Mouse (Mus musculus) midbrain, embryonic 13.5 days (tissue): ENCODE data around the gene Pemt. TPM values are rescaled to one million over a fixed set of nuclear protein-coding genes. Genes with fewer than 3 reads are reported as not detected.
A peak's percentile ranks its signal among the peaks of the same experiment; 100 is the strongest.

Source experiments
- ATAC-seq: fragments of 200-750 bp; cut with Nextera tagmentation; 2 replicates; pipeline ENCODE4 v1.8.0; 2017; ENCODE audit warnings: mild to moderate bottlenecking, moderate TSS enrichment, moderate library complexity
- H3K27ac ChIP-seq: fragments of 300-500 bp; sonication (generic); 2 replicates; pipeline ENCODE4 v1.5.1; 2015; ENCODE audit warnings: inconsistent platforms, mild to moderate bottlenecking, moderate library complexity
- H3K27me3 ChIP-seq: fragments of 300-500 bp; sonication (generic); 2 replicates; pipeline ENCODE4 v1.6.1; 2015; ENCODE audit warnings: mild to moderate bottlenecking, inconsistent platforms
- H3K36me3 ChIP-seq: fragments of 300-500 bp; sonication (generic); 2 replicates; pipeline ENCODE4 v1.6.1; 2015; ENCODE audit warnings: mild to moderate bottlenecking, inconsistent platforms
- H3K4me1 ChIP-seq: fragments of 300-500 bp; sonication (generic); replicated peaks from 2 replicates; pipeline ENCODE4 v1.6.1; 2015; ENCODE audit warnings: inconsistent platforms
- H3K4me2 ChIP-seq: fragments of 300-500 bp; sonication (generic); replicated peaks from 2 replicates; pipeline ENCODE4 v1.6.1; 2015; ENCODE audit warnings: moderate library complexity, mild to moderate bottlenecking, inconsistent platforms
- H3K4me3 ChIP-seq: fragments of 300-500 bp; sonication (generic); replicated peaks from 2 replicates; pipeline ENCODE4 v1.5.1; 2015; ENCODE audit warnings: mild to moderate bottlenecking, inconsistent platforms
- H3K9ac ChIP-seq: fragments of 300-500 bp; sonication (generic); replicated peaks from 2 replicates; pipeline ENCODE4 v1.6.1; 2015; ENCODE audit warnings: mild to moderate bottlenecking, inconsistent platforms
- H3K9me3 ChIP-seq: fragments of 300-500 bp; sonication (generic); 2 replicates; pipeline ENCODE4 v1.6.1; 2016; ENCODE audit warnings: mild to moderate bottlenecking, inconsistent platforms
- WGBS: fragments of 180-500 bp; shearing (Covaris S2); methylation state at CpG from one replicate; pipeline ENCODE4 v1.1.7; 2015; 5-methylcytosine and 5-hydroxymethylcytosine counted together
- polyA plus RNA-seq: library from polyadenylated mRNA; unstranded; fragments of >200 nt; fragmentation: Nextera tagmentation; extraction: Ambion mirVana; gene quantifications from 2 replicates; pipeline ENCODE4 v1.2.1, GENCODE M21; 2015

The Pemt gene
- polyA plus RNA-seq = 5.6 and 6.9 TPM in 2 replicates

- ATAC-seq = peak; percentile 99
- H3K4me3 ChIP-seq = peak within 1 kb of the TSS; percentile 58
- H3K27ac ChIP-seq = peak within 1 kb of the TSS; percentile 88
- peak within 1 kb of the TSS; percentile 67 for H3K9ac ChIP-seq
- H3K4me2 ChIP-seq = peak within 1 kb of the TSS; percentile 61
- peaks cover 5% of the 10 kb centered on the region; the same call in 1 of the 2 replicates for H3K4me1 ChIP-seq
- no peaks in the 10 kb centered on the region for H3K27me3 ChIP-seq
- no peaks in the 10 kb centered on the region for H3K36me3 ChIP-seq
- H3K9me3 ChIP-seq = no peaks in the 10 kb centered on the region
- under 1% methylated on average over 44 of the region's 44 CpGs for WGBS
These were observed at the start of gene Pemt for GRCm38 (mm10) chr11:60046058-60046735. Pemt (minus strand) TSS chr11:60046489.

GRCm38 (mm10) chr11:60094909-60095810 is 48.9 kb upstream of the Pemt start:
- peaks cover 38% of the 10 kb centered on the region for H3K4me1 ChIP-seq
- WGBS = 51% methylated on average over 9 of the region's 9 CpGs
- no peak overlapping the region for H3K4me2 ChIP-seq
- H3K9me3 ChIP-seq = no peaks in the 10 kb centered on the region
- no peaks in the 10 kb centered on the region for H3K36me3 ChIP-seq
- H3K9ac ChIP-seq = 0 out of 2 replicates have a peak overlapping the region, but pooled peaks have one; percentile 7
- peak; percentile 15 for ATAC-seq
- H3K4me3 ChIP-seq = no peak overlapping the region
- peak overlapping the region; percentile 91 for H3K27ac ChIP-seq
- H3K27me3 ChIP-seq = no peaks in the 10 kb centered on the region

DNA sequence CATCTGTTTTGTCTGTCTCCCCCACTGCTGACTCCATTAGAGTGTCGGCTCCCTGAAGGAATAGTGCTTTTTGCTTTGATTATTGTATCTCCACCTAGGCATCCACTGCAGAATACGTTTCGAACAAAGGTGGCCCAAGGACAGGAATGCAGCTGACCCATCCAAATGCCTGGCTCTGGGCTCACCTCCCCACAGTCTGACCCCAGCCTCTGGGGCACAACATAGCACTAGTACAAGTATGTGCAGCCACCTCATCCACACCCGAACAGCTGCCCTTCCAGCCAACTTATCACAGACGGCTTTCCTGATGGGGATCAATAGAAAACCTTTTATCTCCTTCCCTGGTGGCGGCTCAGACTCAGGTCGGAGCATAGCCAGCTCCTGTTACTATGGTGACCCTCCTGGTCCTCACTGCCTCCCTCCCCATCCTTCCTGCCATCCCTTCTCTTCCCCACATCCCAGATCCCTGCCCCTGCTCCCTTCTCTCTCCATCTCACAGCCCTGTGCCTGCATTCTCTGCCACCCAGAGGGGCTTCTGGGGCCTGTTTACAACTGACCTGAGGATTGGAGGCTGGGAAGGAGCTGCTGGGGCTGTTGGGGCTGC is 47.8 kb upstream of the Pemt start:
- no peak overlapping the region for H3K4me3 ChIP-seq
- peak overlapping the region; percentile 19; the same call in 1 of the 2 replicates for H3K4me2 ChIP-seq
- H3K9ac ChIP-seq = peak overlapping the region; percentile 37; the same call in 1 of the 2 replicates
- H3K9me3 ChIP-seq = no peaks in the 10 kb centered on the region
- peaks cover 42% of the 10 kb centered on the region for H3K4me1 ChIP-seq
- ATAC-seq = peak; percentile 83
- peak overlapping the region; percentile 91 for H3K27ac ChIP-seq
- H3K27me3 ChIP-seq = no peaks in the 10 kb centered on the region
- no peaks in the 10 kb centered on the region for H3K36me3 ChIP-seq
- 15% methylated on average over 7 of the region's 7 CpGs for WGBS

- Histone ChIP-seq H3K4me2 (no peak overlapping the region), H3K36me3 (no peaks in the 10 kb centered on the region)
These were observed 46.9 kb upstream of the Pemt start for GRCm38 (mm10) chr11:60093227-60093626.

DNA sequence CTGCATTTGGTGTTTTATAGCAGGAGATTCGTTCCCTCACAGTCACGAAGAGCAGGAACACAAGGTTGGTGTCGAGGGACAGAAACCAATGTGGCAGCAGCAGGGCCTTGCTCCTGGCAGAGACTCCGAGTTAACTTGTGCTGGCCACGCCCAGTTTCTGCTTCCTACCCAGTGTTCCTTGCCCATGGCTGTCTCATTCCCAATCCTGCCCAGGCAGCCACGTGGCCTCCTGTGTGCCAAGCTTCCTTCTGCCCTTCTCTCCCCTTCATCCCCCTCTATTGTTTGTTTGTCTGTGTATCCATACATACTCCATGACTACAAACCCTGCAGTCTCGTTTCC is 45.1 kb upstream of the Pemt start:
- no peak overlapping the region for H3K4me3 ChIP-seq
- H3K9me3 ChIP-seq = 0 out of 2 replicates have a peak, but pooled peaks cover 2% of the 10 kb centered on the region
- no peak overlapping the region for H3K27ac ChIP-seq
- H3K4me1 ChIP-seq = peaks cover 48% of the 10 kb centered on the region
- no peak overlapping the region for H3K9ac ChIP-seq
- no peaks in the 10 kb centered on the region for H3K36me3 ChIP-seq
- WGBS = 66% methylated on average over 7 of the region's 7 CpGs
- ATAC-seq = no peak
- no peak overlapping the region for H3K4me2 ChIP-seq
- H3K27me3 ChIP-seq = no peaks in the 10 kb centered on the region

More at GRCm38 (mm10) chr11:60093227-60093626, 46.9 kb upstream of the Pemt start:
- H3K9ac ChIP-seq = peak overlapping the region; percentile 37; the same call in 1 of the 2 replicates
- no peaks in the 10 kb centered on the region for H3K9me3 ChIP-seq
- no peak for ATAC-seq
- H3K4me3 ChIP-seq = no peak overlapping the region
- H3K27ac ChIP-seq = peak overlapping the region; percentile 91
- peaks cover 48% of the 10 kb centered on the region for H3K4me1 ChIP-seq
- H3K27me3 ChIP-seq = no peaks in the 10 kb centered on the region

DNA sequence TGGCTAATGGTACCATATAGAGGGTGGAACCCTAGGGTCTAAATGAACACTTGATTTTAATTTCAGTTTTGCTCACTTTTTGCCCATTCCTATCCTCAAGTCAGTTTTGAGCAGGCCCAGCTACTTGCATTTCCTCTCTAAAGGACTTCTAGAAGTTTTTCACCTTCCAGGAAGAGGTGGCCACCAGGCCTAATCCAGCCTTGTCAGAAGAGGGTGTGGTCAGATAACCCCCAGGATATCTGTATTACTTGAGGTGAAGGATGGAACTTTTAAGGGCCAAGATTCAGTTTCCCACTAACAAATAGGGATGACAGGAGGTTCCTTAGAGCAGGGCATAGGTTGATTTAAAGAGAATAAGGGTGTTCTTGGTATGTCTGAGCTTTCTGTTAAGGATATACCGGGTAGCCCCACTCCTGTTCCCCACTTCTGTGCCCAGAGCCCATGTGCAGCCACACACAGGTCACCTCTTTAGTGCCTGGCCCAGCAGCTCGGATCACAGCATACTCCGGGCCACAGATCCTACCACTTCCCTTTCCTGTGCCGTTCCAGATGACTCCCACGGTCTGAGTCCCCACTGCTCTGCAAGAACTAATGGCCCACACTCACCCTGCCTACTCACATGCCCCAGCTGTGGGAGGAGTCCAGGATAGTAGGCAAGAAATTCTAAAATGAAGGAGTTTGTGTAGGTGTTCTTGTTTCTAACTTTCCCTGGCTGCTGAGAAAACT is 44.6 kb upstream of the Pemt start:
- Histone ChIP-seq H3K36me3 (no peaks in the 10 kb centered on the region), H3K27me3 (no peaks in the 10 kb centered on the region), H3K4me3 (no peak overlapping the region), H3K4me1 (peaks cover 47% of the 10 kb centered on the region), H3K4me2 (no peak overlapping the region), H3K9ac (no peak overlapping the region), H3K27ac (no peak overlapping the region), H3K9me3 (0 out of 2 replicates have a peak, but pooled peaks cover 2% of the 10 kb centered on the region)
- no peak for ATAC-seq
- 89% methylated on average over 5 of the region's 5 CpGs for WGBS

GRCm38 (mm10) chr11:60088947-60089346 is 42.7 kb upstream of the Pemt start:
- H3K4me1 ChIP-seq = peaks cover 28% of the 10 kb centered on the region
- 31% methylated on average over 4 of the region's 4 CpGs for WGBS
- 0 out of 2 replicates have a peak, but pooled peaks cover 2% of the 10 kb centered on the region for H3K9me3 ChIP-seq
- H3K4me2 ChIP-seq = no peak overlapping the region
- ATAC-seq = peak; percentile 86
- H3K4me3 ChIP-seq = no peak overlapping the region
- no peaks in the 10 kb centered on the region for H3K36me3 ChIP-seq
- no peaks in the 10 kb centered on the region for H3K27me3 ChIP-seq
- H3K27ac ChIP-seq = no peak overlapping the region
- no peak overlapping the region for H3K9ac ChIP-seq

DNA sequence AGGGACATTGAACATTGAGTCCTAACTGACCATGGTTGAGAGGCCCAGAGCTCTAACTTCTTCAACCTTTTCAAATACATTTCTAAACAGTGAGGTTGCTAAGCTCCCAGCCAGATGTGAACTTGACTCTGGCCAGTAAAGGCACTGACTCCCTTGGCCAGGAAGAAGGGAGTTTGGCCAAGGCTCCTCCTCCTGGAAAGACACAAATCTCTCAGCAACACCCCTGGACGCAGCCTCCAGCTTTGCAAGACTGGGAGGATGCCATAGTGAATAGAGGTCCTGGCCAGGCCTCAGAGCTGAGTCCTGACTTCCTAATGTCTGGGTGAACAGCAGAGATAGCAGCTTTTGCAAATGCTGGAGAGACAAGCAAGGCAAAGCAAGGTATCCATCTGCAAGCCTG is 40.4 kb upstream of the Pemt start:
- Histone ChIP-seq H3K4me2 (no peak overlapping the region), H3K27ac (no peak overlapping the region), H3K9me3 (0 out of 2 replicates have a peak, but pooled peaks cover 2% of the 10 kb centered on the region), H3K36me3 (no peaks in the 10 kb centered on the region), H3K9ac (no peak overlapping the region), H3K4me3 (no peak overlapping the region), H3K27me3 (no peaks in the 10 kb centered on the region), H3K4me1 (peaks cover 9% of the 10 kb centered on the region)
- no peak for ATAC-seq
- 63% methylated on average over 1 of the region's 1 CpGs for WGBS

DNA sequence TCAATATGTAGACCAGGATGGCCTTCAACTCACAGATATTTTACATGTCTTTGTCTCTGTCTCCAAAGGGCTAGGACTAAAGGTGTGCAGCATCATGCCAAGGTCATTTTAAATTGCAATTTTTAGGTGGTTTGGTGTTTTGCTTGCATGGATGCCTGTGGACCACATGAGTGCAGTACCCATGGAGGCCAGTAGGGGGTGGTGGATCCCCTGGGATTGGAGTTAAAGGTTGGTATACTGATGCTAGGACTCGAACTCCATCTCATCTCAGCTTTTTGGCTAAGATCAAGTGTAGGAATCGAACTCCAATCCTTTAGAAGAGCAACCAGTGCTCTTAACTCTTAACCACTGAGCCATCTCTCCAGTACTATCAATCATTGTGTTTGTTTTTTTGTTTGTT is 38.3 kb upstream of the Pemt start:
- 33% methylated on average over 2 of the region's 2 CpGs for WGBS
- H3K4me2 ChIP-seq = no peak overlapping the region
- no peaks in the 10 kb centered on the region for H3K36me3 ChIP-seq
- 0 out of 2 replicates have a peak, but pooled peaks cover 2% of the 10 kb centered on the region for H3K9me3 ChIP-seq
- ATAC-seq = no peak
- no peak overlapping the region for H3K27ac ChIP-seq
- peaks cover 9% of the 10 kb centered on the region for H3K4me1 ChIP-seq
- H3K9ac ChIP-seq = no peak overlapping the region
- no peaks in the 10 kb centered on the region for H3K27me3 ChIP-seq
- no peak overlapping the region for H3K4me3 ChIP-seq

DNA sequence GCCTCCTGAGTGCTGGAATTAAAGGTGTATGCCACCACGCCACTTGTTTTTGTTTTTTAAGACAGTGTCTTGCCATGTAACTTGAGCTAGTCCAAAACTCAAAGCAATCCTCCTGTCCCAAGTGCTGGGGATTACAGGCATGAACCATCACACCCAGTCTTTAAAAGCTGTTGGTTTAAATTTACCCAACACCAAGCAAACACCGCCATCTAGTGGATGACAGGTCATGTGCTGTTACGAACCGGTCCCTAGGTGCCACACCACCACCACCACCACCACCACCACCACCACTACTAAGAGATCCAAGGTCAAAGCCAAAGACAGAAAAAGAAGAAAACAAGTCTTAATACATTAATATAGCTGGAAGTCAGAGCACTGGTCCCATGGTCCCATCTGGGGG is 30.5 kb upstream of the Pemt start:
- Histone ChIP-seq H3K4me3 (no peak overlapping the region), H3K9ac (no peak overlapping the region), H3K9me3 (no peaks in the 10 kb centered on the region; the same call in 1 of the 2 replicates), H3K27ac (no peak overlapping the region), H3K4me2 (no peak overlapping the region), H3K4me1 (no peaks in the 10 kb centered on the region), H3K27me3 (no peaks in the 10 kb centered on the region), H3K36me3 (no peaks in the 10 kb centered on the region)
- no peak for ATAC-seq
- 17% methylated on average over 4 of the region's 4 CpGs for WGBS

- Histone ChIP-seq H3K36me3 (no peaks in the 10 kb centered on the region), H3K27me3 (no peaks in the 10 kb centered on the region), H3K4me3 (no peak overlapping the region), H3K9me3 (no peaks in the 10 kb centered on the region; the same call in 1 of the 2 replicates), H3K27ac (no peak overlapping the region), H3K9ac (no peak overlapping the region), H3K4me1 (no peaks in the 10 kb centered on the region), H3K4me2 (no peak overlapping the region)
- 82% methylated on average over 3 of the region's 3 CpGs for WGBS
- no peak for ATAC-seq
These were observed 29.9 kb upstream of the Pemt start for GRCm38 (mm10) chr11:60076183-60076582.
